Mouse (Mus musculus) brain, embryonic 14.5 days (tissue): ENCODE results near the gene Cnbp.

Experiments used
- CTCF ChIP-seq: fragments of 200-500 bp; IDR thresholded peaks from 2 replicates; pipeline ENCODE4 v1.5.1; 2012; ENCODE audit warnings: inconsistent platforms, mild to moderate bottlenecking, moderate library complexity, borderline replicate concordance; ENCODE audit not compliant: insufficient read depth, insufficient read length; ENCODE audit errors: extremely low read depth
- POLR2A ChIP-seq: fragments of 200-500 bp; IDR thresholded peaks from 2 replicates; pipeline ENCODE4 v1.6.1; 2012; ENCODE audit warnings: mild to moderate bottlenecking, inconsistent platforms, borderline replicate concordance; ENCODE audit not compliant: poor library complexity, insufficient read depth, insufficient read length, severe bottlenecking; ENCODE audit errors: extremely low read depth

DNA sequence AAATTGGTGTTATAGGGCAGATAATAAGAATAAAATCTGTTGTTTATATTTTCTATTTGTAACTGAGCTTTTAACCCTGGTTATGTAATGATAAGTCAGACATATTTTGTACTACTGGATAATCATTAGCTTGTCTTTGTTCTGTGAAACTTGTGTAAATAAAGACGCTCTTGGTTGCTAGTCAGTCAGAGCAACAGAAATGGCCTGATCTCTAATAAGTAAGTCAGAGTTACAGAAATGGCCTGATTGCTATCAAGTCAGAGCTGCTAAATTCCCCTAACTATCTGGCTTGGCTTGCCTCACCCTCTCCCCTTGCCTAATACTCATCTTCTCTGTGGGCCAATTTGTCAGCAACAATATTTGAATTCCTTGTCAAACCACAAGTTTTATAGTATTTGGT lies 35.8 kb upstream of the Cnbp start:
- TF ChIP-seq POLR2A (no peak), CTCF (no peak)
